Mouse (Mus musculus) MEL (cell line): Measurements from ENCODE around the gene Dhcr24. TPM values are rescaled to one million over a fixed set of nuclear protein-coding genes. Genes with fewer than 3 reads are reported as not detected.

Source experiments
- DNase-seq: peaks from one replicate; pipeline ENCODE4 v3.0.0; 2011; ENCODE audit warnings: low read depth, low spot score
- H3K27ac ChIP-seq: 2 replicates; pipeline ENCODE4 v1.5.1; 2012; ENCODE audit warnings: low read depth, mild to moderate bottlenecking, control low read depth, low read length, moderate library complexity; ENCODE audit not compliant: control insufficient read depth
- H3K27me3 ChIP-seq, 2 experiments: fragments of 150-350 bp in 1 of 2; sonication (generic) in 1 of 2; 2 replicates each; pipeline ENCODE4 v1.6.1; 2012; ENCODE audit warnings: low read length in 2 of 2, mild to moderate bottlenecking in 2 of 2, improper control_type of control experiment in 1 of 2, moderate library complexity in 1 of 2; ENCODE audit not compliant: insufficient read depth in 2 of 2, control insufficient read depth in 1 of 2
- H3K36me3 ChIP-seq, 2 experiments: 2 replicates each; pipeline ENCODE4 v1.6.1; 2012 to 2014; ENCODE audit warnings: low read length in 2 of 2, improper control_type of control experiment in 1 of 2, inconsistent platforms in 1 of 2, mild to moderate bottlenecking in 1 of 2; ENCODE audit not compliant: insufficient read depth in 2 of 2, control insufficient read depth in 1 of 2
- H3K4me1 ChIP-seq, 2 experiments: fragments of 150-350 bp in 1 of 2; sonication (generic) in 1 of 2; 2 replicates each; pipeline ENCODE4 v1.6.1; 2012; ENCODE audit warnings: low read length in 2 of 2, improper control_type of control experiment in 1 of 2, mild to moderate bottlenecking in 1 of 2; ENCODE audit not compliant: insufficient read depth in 2 of 2, control insufficient read depth in 1 of 2
- H3K4me3 ChIP-seq, 2 experiments: fragments of 150-350 bp in 1 of 2; sonication (generic) in 1 of 2; 2 replicates each; pipeline ENCODE4 v1.5.1; 2012; ENCODE audit warnings: low read depth in 2 of 2, low read length in 2 of 2, mild to moderate bottlenecking in 2 of 2, moderate library complexity in 2 of 2, control low read depth in 1 of 2, improper control_type of control experiment in 1 of 2; ENCODE audit not compliant: control insufficient read depth in 1 of 2, insufficient read depth in 1 of 2
- H3K79me2 ChIP-seq: 2 replicates; pipeline ENCODE4 v1.6.1; 2012; ENCODE audit warnings: mild to moderate bottlenecking, low read length, moderate library complexity; ENCODE audit not compliant: control insufficient read depth, poor library complexity, insufficient read depth
- H3K9ac ChIP-seq: 2 replicates; pipeline ENCODE4 v1.6.1; 2012; ENCODE audit warnings: low read depth, mild to moderate bottlenecking, control low read depth, low read length, moderate library complexity; ENCODE audit not compliant: control insufficient read depth, poor library complexity, severe bottlenecking
- H3K9me3 ChIP-seq: fragments of 150-350 bp; sonication (generic); replicated peaks from 2 replicates; pipeline ENCODE4 v1.6.1; 2012; ENCODE audit warnings: mild to moderate bottlenecking, low read length, improper control_type of control experiment, moderate library complexity; ENCODE audit not compliant: insufficient read depth
- CHD1 ChIP-seq: IDR thresholded peaks from 2 replicates; pipeline ENCODE4 v1.6.1; 2012; ENCODE audit warnings: low read depth, mild to moderate bottlenecking, inconsistent platforms, low read length, improper control_type of control experiment
- CHD2 ChIP-seq: IDR thresholded peaks from 2 replicates; pipeline ENCODE4 v1.6.1; 2011; ENCODE audit warnings: low read length, improper control_type of control experiment
- CTCF ChIP-seq, 3 experiments: IDR thresholded peaks in 2 of 3; conservative IDR thresholded peaks in 1 of 3; 2 replicates each; pipeline ENCODE4 v1.5.1; 2011 to 2012; ENCODE audit warnings: low read length in 3 of 3, low read depth in 2 of 3, mild to moderate bottlenecking in 2 of 3, improper control_type of control experiment in 1 of 3, inconsistent platforms in 1 of 3, mixed read lengths in 1 of 3, moderate library complexity in 1 of 3; ENCODE audit not compliant: control insufficient read depth in 1 of 3, insufficient read depth in 1 of 3, poor library complexity in 1 of 3, severe bottlenecking in 1 of 3
- E2F4 ChIP-seq: IDR thresholded peaks from 2 replicates; pipeline ENCODE4 v1.6.1; 2011; ENCODE audit warnings: low read depth, low read length, improper control_type of control experiment, borderline replicate concordance
- GATA1 ChIP-seq: IDR thresholded peaks from 2 replicates; pipeline ENCODE4 v1.6.1; 2011; ENCODE audit warnings: low read depth, low read length, improper control_type of control experiment
- HCFC1 ChIP-seq: IDR thresholded peaks from 2 replicates; pipeline ENCODE4 v1.6.1; 2012; ENCODE audit warnings: low read depth, mild to moderate bottlenecking, inconsistent platforms, low read length, improper control_type of control experiment, moderate library complexity
- JUND ChIP-seq: IDR thresholded peaks from 2 replicates; pipeline ENCODE4 v1.6.1; 2011; ENCODE audit warnings: low read depth, mild to moderate bottlenecking, improper control_type of control experiment, low read length
- MAFK ChIP-seq: IDR thresholded peaks from 2 replicates; pipeline ENCODE4 v1.6.1; 2011; ENCODE audit warnings: low read depth, mild to moderate bottlenecking, low read length, improper control_type of control experiment, borderline replicate concordance
- MAX ChIP-seq: IDR thresholded peaks from 2 replicates; pipeline ENCODE4 v1.6.1; 2011; ENCODE audit warnings: low read length, improper control_type of control experiment
- MEF2A ChIP-seq: IDR thresholded peaks from 2 replicates; pipeline ENCODE4 v1.6.1; 2014; ENCODE audit warnings: low read depth, mild to moderate bottlenecking, inconsistent platforms, low read length, improper control_type of control experiment; ENCODE audit not compliant: poor library complexity, insufficient replicate concordance, severe bottlenecking; ENCODE audit errors: extremely low read depth
- MYC ChIP-seq: IDR thresholded peaks from 2 replicates; pipeline ENCODE4 v1.6.1; 2011; ENCODE audit warnings: low read depth, mild to moderate bottlenecking, low read length, improper control_type of control experiment, moderate library complexity
- NRF1 ChIP-seq: IDR thresholded peaks from 2 replicates; pipeline ENCODE4 v1.6.1; 2014; ENCODE audit warnings: low read depth, mild to moderate bottlenecking, inconsistent platforms, low read length, improper control_type of control experiment, moderate library complexity; ENCODE audit not compliant: poor library complexity, insufficient read depth, severe bottlenecking
- POLR2AphosphoS2 ChIP-seq: IDR thresholded peaks from 2 replicates; pipeline ENCODE4 v1.6.1; 2011; ENCODE audit warnings: low read length, improper control_type of control experiment
- RCOR1 ChIP-seq: IDR thresholded peaks from 2 replicates; pipeline ENCODE4 v1.6.1; 2012; ENCODE audit warnings: low read depth, mild to moderate bottlenecking, inconsistent platforms, low read length, improper control_type of control experiment
- SIN3A ChIP-seq: IDR thresholded peaks from 2 replicates; pipeline ENCODE4 v1.6.1; 2012; ENCODE audit warnings: low read length, improper control_type of control experiment, inconsistent platforms
- SMC3 ChIP-seq: IDR thresholded peaks from 2 replicates; pipeline ENCODE4 v1.6.1; 2011; ENCODE audit warnings: low read depth, low read length, improper control_type of control experiment
- TAL1 ChIP-seq: IDR thresholded peaks from 2 replicates; pipeline ENCODE4 v1.6.1; 2012; ENCODE audit warnings: mild to moderate bottlenecking, inconsistent platforms, low read length, moderate library complexity, mixed read lengths
- TCF12 ChIP-seq: IDR thresholded peaks from 2 replicates; pipeline ENCODE4 v1.6.1; 2014; ENCODE audit warnings: low read depth, mild to moderate bottlenecking, inconsistent platforms, low read length, improper control_type of control experiment, moderate library complexity
- ZKSCAN1 ChIP-seq: IDR thresholded peaks from 2 replicates; pipeline ENCODE4 v1.6.1; 2012; ENCODE audit warnings: low read depth, mild to moderate bottlenecking, inconsistent platforms, low read length, improper control_type of control experiment, moderate library complexity
- ZMIZ1 ChIP-seq: IDR thresholded peaks from 2 replicates; pipeline ENCODE4 v1.6.1; 2012; ENCODE audit warnings: low read depth, mild to moderate bottlenecking, inconsistent platforms, low read length, improper control_type of control experiment, moderate library complexity
- polyA plus RNA-seq, 2 experiments: library from polyadenylated mRNA; stranded (reverse) in 1 of 2; unstranded in 1 of 2; fragments of >175 nt in 1 of 2; fragments of >200 nt in 1 of 2; gene quantifications; 2 replicates each; pipeline versions ENCODE4 v1.2.1 to v1.2.4; 2012; ENCODE audit warnings: low replicate concordance in 2 of 2, low read depth in 1 of 2; ENCODE audit not compliant: insufficient read length in 2 of 2, insufficient read depth in 1 of 2, missing spikeins in 1 of 2
- total RNA-seq: library from RNA; depleted of rRNA; stranded (reverse); fragments of 300-350 nt; gene quantifications from 2 replicates; pipeline ENCODE4 v1.2.3, GENCODE M21; 2012

Dhcr24 gene
- total and polyA plus RNA-seq, 3 experiments: 39.2 to 63.0 TPM; not detected in 1

- no peak overlapping the region for H3K4me3 ChIP-seq
- no peaks in the 10 kb centered on the region for H3K79me2 ChIP-seq
- 0 out of 4 replicates have a peak, but pooled peaks cover 0 to 5% of the 10 kb centered on the region in 2 experiments for H3K27me3 ChIP-seq
- H3K9ac ChIP-seq: no peak overlapping the region
- no peak overlapping the region for H3K27ac ChIP-seq
- no peak for TF ChIP-seq CHD1
- TF ChIP-seq MAX: no peak
- no peak for TF ChIP-seq E2F4
- TF ChIP-seq SMC3: peak; percentile 30; the same call in 1 of the 2 replicates
- no peak for TF ChIP-seq ZMIZ1
- TF ChIP-seq MEF2A: no peak
- peak in 2 of 3 experiments; percentile 42 to 43; a peak in 5 of 6 replicates for TF ChIP-seq CTCF (IDR thresholded peaks at IDR 0.05 in 2 of 3, conservative IDR thresholded peaks at IDR 0.05 in 1 of 3; ENCODE audit: control insufficient read depth in 1 of 3, insufficient read depth in 1 of 3, low read depth in 2 of 3, low read length in 3 of 3, poor library complexity in 1 of 3, severe bottlenecking in 1 of 3)
- no peak for TF ChIP-seq HCFC1
- no peak for TF ChIP-seq MAFK
- TF ChIP-seq GATA1: 0 out of 2 replicates have a peak, but pooled peaks have one; percentile 11
- TF ChIP-seq MYC: no peak
- TF ChIP-seq RCOR1: no peak
- no peak for TF ChIP-seq JUND
- no peak for TF ChIP-seq POLR2AphosphoS2
- no peak for TF ChIP-seq CHD2
- H3K4me1 ChIP-seq: peaks cover 0 to 12% of the 10 kb centered on the region in 2 experiments; a peak in 2 of 4 replicates
- H3K36me3 ChIP-seq: no peaks in the 10 kb centered on the region; a peak in 1 of 4 replicates
- DNase-seq: peak; percentile 43
- no peaks in the 10 kb centered on the region for H3K9me3 ChIP-seq
Measured at GRCm38 (mm10) chr4:106533421-106534080, 27.3 kb upstream of the Dhcr24 start.

DNA sequence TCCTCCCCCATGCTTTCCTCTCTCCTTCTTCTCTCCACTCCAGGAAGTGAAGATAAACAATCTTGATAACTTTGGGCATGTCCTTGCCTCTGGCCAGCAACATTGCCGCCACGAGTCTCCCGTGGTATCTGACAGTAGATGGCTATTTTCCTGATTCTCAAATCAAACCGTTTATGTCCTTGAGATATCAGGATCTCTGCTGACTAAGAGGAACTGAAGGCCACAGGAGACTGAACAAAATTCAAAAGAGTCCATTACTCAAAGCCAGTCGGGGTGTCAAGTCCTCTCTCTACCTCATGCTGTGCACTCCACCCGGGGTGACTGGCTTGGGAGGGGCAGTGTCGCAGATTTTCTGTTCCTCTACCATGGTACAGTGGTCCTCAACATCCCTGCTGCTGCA is 26.6 kb upstream of the Dhcr24 start:
- Histone ChIP-seq H3K27ac (no peak overlapping the region), H3K36me3 (no peaks in the 10 kb centered on the region; a peak in 1 of 4 replicates), H3K9ac (no peak overlapping the region), H3K4me1 (peaks cover 0 to 10% of the 10 kb centered on the region in 2 experiments; a peak in 2 of 4 replicates), H3K79me2 (no peaks in the 10 kb centered on the region), H3K4me3 (no peak overlapping the region), H3K9me3 (no peaks in the 10 kb centered on the region), H3K27me3 (0 out of 4 replicates have a peak, but pooled peaks cover 0 to 5% of the 10 kb centered on the region in 2 experiments)
- DNase-seq: no peak
- TF ChIP-seq TAL1 (no peak), SIN3A (no peak), ZKSCAN1 (no peak), NRF1 (no peak), GATA1 (0 out of 2 replicates have a peak, but pooled peaks have one; percentile 7), MYC (no peak), JUND (no peak), CHD1 (no peak), TCF12 (no peak)
